In genomic region chr3:122638329-122639196, GRCm38 (mm10) we compare ENCODE assay signal across 8 mouse cellular contexts. TPM values are rescaled to one million over a fixed set of nuclear protein-coding genes. Genes with fewer than 3 reads are reported as not detected.
DNase-seq lines count a peak whose midpoint lies in the region; ATAC-seq and TF ChIP-seq lines count a peak whose summit lies in the region.

No protein-coding gene starts in this region.

- no peak overlapping the region for H3K4me2 ChIP-seq in hindbrain, postnatal 0 days (ENCODE audit: low read depth, low read length)

- peak; percentile 100 for TF ChIP-seq CTCF in hindbrain, postnatal 0 days (IDR thresholded peaks at IDR 0.05; ENCODE audit: low read depth)

- H3K4me3 ChIP-seq in hindbrain, postnatal 0 days (ENCODE audit: low read length), result no peak overlapping the region

- H3K4me1 ChIP-seq in hindbrain, postnatal 0 days (ENCODE audit: insufficient read depth, low read length), result no peaks in the 10 kb centered on the region

- no peak overlapping the region for H3K27ac ChIP-seq in hindbrain, postnatal 0 days

- H3K36me3 ChIP-seq in hindbrain, postnatal 0 days (ENCODE audit: insufficient read depth, low read length), result no peaks in the 10 kb centered on the region

- peak; percentile 96 for ATAC-seq in common myeloid progenitor, adult 5-6 weeks (replicated peaks; ENCODE audit: low read depth, poor library complexity, severe bottlenecking)
- ATAC-seq in hindbrain, postnatal 0 days, result peak; percentile 86
- ATAC-seq in megakaryocyte, adult 5-6 weeks (ENCODE audit: poor library complexity, severe bottlenecking), result peak; percentile 98

- no peaks in the 10 kb centered on the region for H3K9me3 ChIP-seq in hindbrain, postnatal 0 days (ENCODE audit: low read length)

- 33% methylated on average over 14 of the region's 14 CpGs for WGBS in hindbrain, postnatal 0 days

- no peak overlapping the region for H3K9ac ChIP-seq in hindbrain, postnatal 0 days (replicated peaks; ENCODE audit: low read length)

- DNase-seq in ZHBTc4 (ENCODE audit: low read depth, low spot score), result peak; percentile 97
- DNase-seq in gastrocnemius, adult 8-10 months (ENCODE audit: low spot score in 2 of 2), result peak; percentile 92 to 93
- DNase-seq in hindbrain, postnatal 0 days (ENCODE audit: low spot score), result peak; percentile 99
- peak; percentile 93 to 97 for DNase-seq in left cerebral cortex, adult 18-20 months (ENCODE audit: low spot score in 2 of 2)
- peak; percentile 97 to 99 for DNase-seq in right cerebral cortex, adult 2 months (ENCODE audit: low spot score in 2 of 2)
- DNase-seq in urinary bladder, postnatal 10 days (ENCODE audit: low spot score), result peak; percentile 74

- no peaks in the 10 kb centered on the region for H3K27me3 ChIP-seq in hindbrain, postnatal 0 days (ENCODE audit: insufficient read depth, low read length)

RNA-seq across cellular contexts. Expression of gene Fnbp1l, which starts 19.0 kb away (rescaled TPM):
- 26.1 and 33.1 TPM in 2 replicates for total RNA-seq in common myeloid progenitor, adult 5-6 weeks (2017)
- total RNA-seq in gastrocnemius, adult 8-10 months (2022), result 1 to 10 TPM; 2.0 to 3.7 (median 2.5) TPM
- 73.0 and 92.9 TPM in 2 replicates for total RNA-seq in hindbrain, postnatal 0 days (2014; rRNA removed)
- 136 and 146 TPM in 2 replicates for polyA plus RNA-seq in hindbrain, postnatal 0 days (2015; fragmentation: Nextera tagmentation; extraction: Ambion mirVana)
- total RNA-seq in left cerebral cortex, adult 18-20 months (2021), result 10 to 100 TPM; 93.3 to 96.6 TPM
- 2.5 and 3.4 TPM in 2 replicates for total RNA-seq in megakaryocyte, adult 5-6 weeks (2015)
- 4.5 and 6.3 TPM in 2 replicates for total RNA-seq in megakaryocyte, adult 5-6 weeks (2017)
